Mouse (Mus musculus): ENCODE results near the gene Ralgapb.

- TF ChIP-seq CTCF (IDR thresholded peaks at IDR 0.05): no peak
- TF ChIP-seq EP300 (IDR thresholded peaks at IDR 0.05; ENCODE audit: insufficient read depth, low read depth, low read length): no peak
- TF ChIP-seq POLR2A (IDR thresholded peaks at IDR 0.05; ENCODE audit: insufficient read depth, low read depth, low read length): no peak
Observed at GRCm38 (mm10) chr2:158519800-158520199, 110.2 kb downstream of the Ralgapb start.
